Mouse (Mus musculus) forelimb bud, embryonic 11.5 days (tissue): ENCODE measurements at regions not wholly inside any gene's neighbourhood (a gene's known extent, or its start where the extent isn't known, plus 50 kb on each side); places are given as distances from the start of the nearest gene placed in this dataset.

Experiments used
- DNase-seq: peaks from one replicate; pipeline ENCODE4 v3.0.0-alpha.2; 2012; ENCODE audit warnings: low read depth, low spot score

- DNase-seq = no peak
These were observed 88.4 kb upstream of the Cpeb4 start for GRCm38 (mm10) chr11:31783506-31784063.

DNA sequence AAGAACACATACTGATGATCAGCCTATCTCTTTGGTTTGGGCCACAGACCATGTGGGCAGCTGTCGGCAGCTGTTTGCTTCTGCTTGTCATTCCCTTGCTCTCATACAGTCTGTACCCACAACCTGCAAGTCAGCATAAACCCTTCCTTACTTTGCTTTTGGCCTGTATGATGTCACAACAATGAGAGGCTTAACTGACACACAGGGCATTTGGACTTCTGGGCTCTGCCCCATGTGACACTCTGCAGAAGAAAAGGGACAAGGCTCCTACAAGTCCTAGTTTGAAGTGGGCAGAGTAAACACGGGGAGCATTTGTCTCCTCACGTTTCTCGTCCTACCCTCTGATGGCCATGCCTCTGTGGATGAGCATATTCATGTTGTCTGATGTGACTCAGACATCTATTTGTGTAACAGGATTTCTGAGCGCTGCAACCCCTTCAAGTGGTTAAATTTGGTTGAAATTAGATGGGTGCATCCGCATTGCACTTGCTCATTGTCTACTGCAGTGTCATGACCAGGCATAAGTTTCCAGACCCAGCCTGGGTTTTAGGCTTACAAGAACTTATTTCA lies 87.6 kb upstream of the Cpeb4 start:
- no peak for DNase-seq

- DNase-seq = no peak
These were observed 86.9 kb upstream of the Cpeb4 start for GRCm38 (mm10) chr11:31785160-31785559.

DNA sequence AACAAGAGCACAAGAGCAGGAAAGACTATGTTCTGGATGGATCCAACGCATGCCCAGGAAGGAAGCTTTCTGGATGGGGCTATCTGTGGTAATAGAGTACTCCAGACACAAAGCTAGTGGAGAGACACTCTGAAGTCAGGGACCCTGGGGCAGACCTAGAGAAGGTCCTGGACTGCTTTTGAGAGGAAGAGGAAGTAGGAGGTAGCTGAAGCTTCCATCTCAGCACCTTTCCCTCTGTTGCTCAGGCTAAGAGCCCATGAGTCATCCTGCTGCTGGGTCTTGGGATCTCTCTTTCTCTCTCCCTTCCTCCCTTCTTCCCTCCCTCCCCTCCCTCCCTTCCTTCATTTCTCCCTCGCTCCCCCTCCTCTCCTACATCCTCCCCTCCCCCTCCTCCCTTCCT lies 84.6 kb upstream of the Cpeb4 start:
- no peak for DNase-seq

DNA sequence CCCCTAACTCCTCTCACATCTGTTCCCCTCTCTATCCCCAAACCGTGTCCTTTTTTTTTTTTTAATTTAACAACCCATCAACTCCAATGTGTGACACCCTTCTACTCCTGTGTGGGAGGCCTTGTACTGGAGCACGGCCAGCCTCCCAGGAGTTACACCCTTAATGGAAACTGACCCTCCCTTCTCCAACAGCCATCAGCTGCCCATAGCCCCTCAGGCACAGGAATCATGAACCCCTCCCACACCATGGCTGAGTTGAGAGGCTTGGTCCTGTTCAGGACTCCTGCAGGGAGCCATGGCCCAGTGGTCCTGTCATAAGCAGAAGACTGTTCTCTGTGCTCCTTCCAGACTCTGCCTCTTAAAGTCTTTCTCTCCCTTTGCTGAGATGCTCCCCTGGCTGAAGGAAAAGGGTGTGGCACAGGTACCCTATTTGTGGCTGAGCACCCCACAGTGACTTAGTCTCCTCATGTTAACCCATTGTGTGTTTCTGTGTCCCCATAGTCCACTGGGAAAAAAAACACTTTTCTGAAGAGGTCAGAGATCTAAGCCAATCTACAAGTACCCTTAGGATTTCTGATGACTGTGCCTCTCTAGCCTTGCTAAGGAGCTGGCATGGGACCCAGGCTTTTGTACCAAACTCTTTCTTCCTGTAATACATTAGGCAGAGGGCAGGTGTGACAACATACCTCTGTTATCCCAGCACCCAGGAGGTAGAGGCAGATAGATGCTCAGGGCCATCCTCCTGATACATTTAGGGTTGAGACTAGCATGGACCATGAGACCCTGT lies 83.9 kb upstream of the Cpeb4 start:
- DNase-seq = no peak

DNA sequence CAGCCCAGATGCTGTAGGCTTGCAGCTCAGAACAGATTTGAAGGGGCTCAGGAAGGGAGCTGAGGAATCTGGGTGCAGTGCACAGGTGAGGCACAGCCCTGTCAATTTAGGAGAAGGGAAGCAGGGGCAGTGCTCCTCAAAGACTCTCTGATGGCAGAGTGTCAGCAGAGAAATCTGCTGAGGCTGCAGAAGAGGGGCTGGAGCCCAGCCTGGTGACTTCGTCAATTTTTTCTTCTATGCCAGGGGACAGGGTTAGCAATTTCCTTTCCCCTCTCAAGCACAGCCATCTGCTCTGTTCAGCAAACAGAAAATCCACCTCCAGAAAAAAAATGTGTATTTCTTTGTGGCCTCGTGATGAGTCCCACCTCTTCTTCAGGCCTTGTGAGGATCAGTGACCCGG lies 82.0 kb upstream of the Cpeb4 start:
- no peak for DNase-seq

DNA sequence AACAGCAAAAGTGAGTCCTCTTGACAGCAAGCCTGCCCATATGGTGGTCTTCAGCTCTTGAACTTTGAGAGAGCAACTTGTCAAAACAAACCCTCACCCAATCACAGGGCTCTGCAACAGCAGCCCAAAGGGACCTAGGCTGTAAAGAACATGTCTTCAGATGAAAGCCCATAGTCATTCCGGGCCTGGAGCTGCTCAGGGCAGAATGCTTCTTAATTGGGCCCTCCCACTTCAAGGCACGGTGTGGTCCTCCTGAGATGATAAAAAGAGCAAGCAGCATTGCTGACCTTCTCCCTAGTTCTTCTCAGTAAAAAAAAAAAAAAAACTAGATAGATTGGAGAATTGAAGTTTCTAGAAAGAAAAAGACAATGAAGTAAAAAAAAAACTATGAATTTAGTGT lies 80.7 kb upstream of the Cpeb4 start:
- DNase-seq = no peak

- DNase-seq = no peak
These were observed 76.9 kb upstream of the Cpeb4 start for GRCm38 (mm10) chr11:31795084-31795483.

GRCm38 (mm10) chr11:31796245-31796644 lies 75.8 kb upstream of the Cpeb4 start:
- no peak for DNase-seq

DNA sequence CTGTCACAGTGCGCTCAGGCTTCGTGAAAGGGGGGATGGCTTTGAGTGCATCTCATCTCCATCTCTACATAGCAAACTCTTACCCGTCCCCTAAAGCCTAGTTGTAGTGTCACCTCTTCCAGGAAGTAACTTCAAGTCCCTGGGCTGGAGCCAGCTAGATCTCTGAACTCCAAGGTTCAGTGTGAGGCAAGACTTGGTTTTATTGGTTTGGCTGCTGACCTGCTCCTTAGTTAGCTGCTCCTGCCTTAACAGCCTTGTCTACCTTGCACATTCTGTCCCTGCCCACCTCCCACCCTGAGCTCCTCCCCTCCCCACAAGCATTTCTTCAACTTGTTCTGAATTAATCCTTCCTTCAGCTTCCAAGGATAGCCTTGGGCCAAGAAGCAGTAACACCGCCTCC lies 70.4 kb upstream of the Cpeb4 start:
- DNase-seq = no peak

DNA sequence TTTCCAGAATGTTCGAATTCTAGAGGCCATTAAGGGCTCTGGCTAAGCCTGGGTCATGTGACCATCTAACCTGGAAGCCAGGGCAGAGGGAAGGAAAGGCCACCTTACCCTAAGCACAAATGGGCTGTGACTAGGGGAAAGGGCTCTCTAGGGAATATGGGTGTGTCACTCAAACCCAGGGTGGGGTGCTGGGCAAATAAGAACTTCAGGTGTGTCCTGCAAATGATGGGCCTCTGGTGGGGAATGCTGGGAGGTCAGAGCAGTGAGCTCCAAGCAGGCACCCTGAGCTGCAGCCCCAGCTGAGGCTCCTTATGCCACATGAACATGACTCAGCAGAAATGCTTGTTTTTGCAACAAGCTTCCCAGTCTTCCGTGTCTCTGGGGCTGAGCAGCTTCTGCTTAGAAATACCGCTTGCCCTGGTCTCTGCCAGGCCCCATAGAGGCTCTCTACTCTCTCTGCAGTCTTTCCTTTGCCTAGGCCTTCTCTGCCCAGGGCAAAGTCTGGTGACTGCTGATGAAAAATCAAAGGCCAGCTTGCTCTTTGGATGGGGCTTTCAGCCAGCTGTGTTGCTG lies 68.6 kb upstream of the Cpeb4 start:
- DNase-seq = no peak

- no peak for DNase-seq
These were observed 67.5 kb upstream of the Cpeb4 start for GRCm38 (mm10) chr11:31804518-31804917.

DNA sequence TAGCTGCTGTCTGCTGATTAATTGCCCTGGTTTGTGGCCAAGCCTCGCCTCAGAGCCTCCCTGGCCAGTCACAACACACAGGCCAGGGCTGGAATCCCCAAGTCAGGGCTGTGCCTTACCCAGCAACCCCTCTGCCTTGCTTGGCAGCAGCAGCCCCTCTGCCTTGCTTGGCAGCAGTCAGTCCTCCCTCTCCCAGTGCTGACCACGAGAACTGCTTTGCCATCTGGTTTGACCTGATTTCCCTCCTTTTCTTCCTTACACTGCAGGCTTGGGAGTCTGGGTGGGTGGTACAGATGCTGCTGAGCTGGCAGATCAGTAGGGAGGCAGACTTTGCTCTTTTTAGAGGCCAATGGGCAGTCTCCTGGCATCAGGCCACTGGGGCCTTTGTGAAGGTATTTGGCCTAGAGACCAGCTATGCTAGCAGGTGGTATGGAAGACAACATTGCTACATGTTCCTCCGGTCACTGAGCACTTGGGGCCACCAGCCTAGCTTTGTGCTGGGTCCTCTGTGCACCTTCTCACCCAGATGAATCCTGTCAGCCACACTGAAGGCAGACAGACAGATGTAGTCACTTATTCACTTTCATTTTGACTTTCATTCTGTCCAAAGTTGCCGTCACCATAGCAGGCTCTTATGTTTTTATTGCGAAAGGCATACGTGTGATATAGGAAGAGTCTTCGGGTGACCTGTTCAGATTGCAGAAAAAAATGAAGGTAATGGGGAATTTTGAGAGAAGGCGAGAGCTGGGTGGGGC lies 64.4 kb upstream of the Cpeb4 start:
- DNase-seq = no peak

GRCm38 (mm10) chr11:31808216-31808838 lies 63.7 kb upstream of the Cpeb4 start:
- no peak for DNase-seq

- DNase-seq = no peak
These were observed 61.8 kb upstream of the Cpeb4 start for GRCm38 (mm10) chr11:31810011-31810786.

- DNase-seq = no peak
These were observed 59.8 kb upstream of the Cpeb4 start for GRCm38 (mm10) chr11:31812215-31812614.

- no peak for DNase-seq
These were observed 57.4 kb upstream of the Cpeb4 start for GRCm38 (mm10) chr11:31814616-31815015.

- DNase-seq = no peak
These were observed 56.0 kb upstream of the Cpeb4 start for GRCm38 (mm10) chr11:31815855-31816488.

DNA sequence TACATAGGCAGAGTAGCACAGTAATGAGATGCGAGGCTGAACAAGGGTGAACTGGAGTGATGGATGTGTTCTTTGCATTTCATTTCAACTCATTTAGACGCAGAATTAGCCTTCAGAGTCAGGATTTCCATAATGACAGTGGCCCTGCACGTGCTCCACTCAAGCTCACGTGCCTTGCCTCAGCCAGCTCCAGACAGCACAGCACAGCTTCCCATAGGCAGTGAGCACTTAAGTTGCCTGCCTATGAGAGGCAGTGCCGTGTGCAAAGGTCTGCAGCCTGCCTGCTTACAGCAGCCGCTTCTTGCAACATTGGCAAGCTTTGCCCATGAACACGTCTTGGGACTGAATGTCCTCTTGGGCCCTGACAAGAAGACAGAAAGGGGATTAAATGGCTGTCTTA lies 54.0 kb upstream of the Cpeb4 start:
- DNase-seq = no peak

DNA sequence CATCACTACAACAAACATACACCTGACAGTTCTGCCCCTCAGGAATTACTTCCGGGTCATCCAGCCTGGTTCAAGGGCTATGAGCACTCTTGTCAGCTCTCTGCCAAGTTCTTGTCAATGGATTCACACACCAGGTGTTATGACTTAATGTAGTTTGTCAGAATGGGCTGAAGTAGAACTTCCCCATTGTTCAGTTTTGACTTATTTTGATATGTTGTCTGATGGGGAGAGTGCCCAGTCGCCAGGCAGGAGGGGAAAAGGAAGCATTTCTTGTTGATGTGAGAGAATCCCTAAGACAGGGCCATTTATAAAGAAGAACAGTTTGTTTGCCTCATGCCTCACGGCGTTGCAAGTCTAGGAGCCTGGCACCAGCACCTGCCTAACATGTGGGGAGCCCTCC lies 52.0 kb upstream of the Cpeb4 start:
- no peak for DNase-seq
